Mouse (Mus musculus) intestine, postnatal 0 days (tissue): ENCODE results near the gene Gsk3a. TPM values are rescaled to one million over a fixed set of nuclear protein-coding genes. Genes with fewer than 3 reads are reported as not detected.
A peak's percentile ranks its signal among the peaks of the same experiment; 100 is the strongest.

Experiments
- ATAC-seq: fragments of 200-750 bp; cut with Nextera tagmentation; 2 replicates; pipeline ENCODE4 v1.8.0; 2017; ENCODE audit warnings: mild to moderate bottlenecking, moderate TSS enrichment, moderate library complexity
- H3K27ac ChIP-seq: fragments of 300-500 bp; sonication (generic); 2 replicates; pipeline ENCODE4 v1.5.1; 2014; ENCODE audit warnings: mild to moderate bottlenecking, low read depth, low read length, moderate library complexity
- H3K27me3 ChIP-seq: fragments of 300-500 bp; sonication (generic); replicated peaks from 2 replicates; pipeline ENCODE4 v1.6.1; 2014; ENCODE audit warnings: low read length, mixed read lengths; ENCODE audit not compliant: control insufficient read depth, insufficient read depth
- H3K36me3 ChIP-seq: fragments of 300-500 bp; sonication (generic); 2 replicates; pipeline ENCODE4 v1.6.1; 2014; ENCODE audit warnings: mild to moderate bottlenecking, moderate library complexity; ENCODE audit not compliant: control insufficient read depth, insufficient read depth
- H3K4me1 ChIP-seq: fragments of 300-500 bp; sonication (generic); replicated peaks from 2 replicates; pipeline ENCODE4 v1.6.1; 2014; ENCODE audit warnings: antibody characterized with exemption, low read length, mixed read lengths; ENCODE audit not compliant: control insufficient read depth, insufficient read depth
- H3K4me2 ChIP-seq: fragments of 300-500 bp; sonication (generic); replicated peaks from 2 replicates; pipeline ENCODE4 v1.6.1; 2014; ENCODE audit warnings: low read depth, mild to moderate bottlenecking, moderate library complexity
- H3K4me3 ChIP-seq: fragments of 300-500 bp; sonication (generic); 2 replicates; pipeline ENCODE4 v1.5.1; 2014; ENCODE audit warnings: low read depth, low read length
- H3K9ac ChIP-seq: fragments of 300-500 bp; sonication (generic); 2 replicates; pipeline ENCODE4 v1.6.1; 2014; ENCODE audit warnings: mild to moderate bottlenecking, low read depth, low read length
- H3K9me3 ChIP-seq: fragments of 300-500 bp; sonication (generic); 2 replicates; pipeline ENCODE4 v1.6.1; 2016; ENCODE audit warnings: mixed run types; ENCODE audit not compliant: control insufficient read depth
- CTCF ChIP-seq: sonication (generic); IDR thresholded peaks from 2 replicates; pipeline ENCODE4 v1.5.1; 2016; ENCODE audit warnings: low read depth, mild to moderate bottlenecking, control low read depth, antibody characterized with exemption, moderate library complexity
- WGBS: fragments of 180-500 bp; shearing (Covaris S2); extraction: QIAGEN DNeasy Blood & Tissue Kit; methylation state at CpG from one replicate; pipeline ENCODE4 v1.1.7; 2014; 5-methylcytosine and 5-hydroxymethylcytosine counted together
- polyA plus RNA-seq: library from polyadenylated mRNA; unstranded; fragments of >200 nt; fragmentation: Nextera tagmentation; extraction: Ambion mirVana; gene quantifications from 2 replicates; pipeline ENCODE4 v1.2.1, GENCODE M21; 2015

Gene Gsk3a
- polyA plus RNA-seq, 1 experiment from 2014 or later: 9.7 TPM

GRCm38 (mm10) chr7:25210482-25210881, 27.2 kb downstream of the Gsk3a start:
- no peak for TF ChIP-seq CTCF
- no peak overlapping the region for H3K4me3 ChIP-seq
- no peak overlapping the region for H3K9ac ChIP-seq
- H3K9me3 ChIP-seq: no peaks in the 10 kb centered on the region
- no peak overlapping the region for H3K4me2 ChIP-seq
- H3K4me1 ChIP-seq: no peaks in the 10 kb centered on the region; the same call in 1 of the 2 replicates
- 86% methylated on average over 4 of the region's 4 CpGs for WGBS
- H3K27ac ChIP-seq: no peak overlapping the region
- peaks cover 49% of the 10 kb centered on the region; the same call in 1 of the 2 replicates for H3K36me3 ChIP-seq
- no peaks in the 10 kb centered on the region for H3K27me3 ChIP-seq
- ATAC-seq: no peak

DNA sequence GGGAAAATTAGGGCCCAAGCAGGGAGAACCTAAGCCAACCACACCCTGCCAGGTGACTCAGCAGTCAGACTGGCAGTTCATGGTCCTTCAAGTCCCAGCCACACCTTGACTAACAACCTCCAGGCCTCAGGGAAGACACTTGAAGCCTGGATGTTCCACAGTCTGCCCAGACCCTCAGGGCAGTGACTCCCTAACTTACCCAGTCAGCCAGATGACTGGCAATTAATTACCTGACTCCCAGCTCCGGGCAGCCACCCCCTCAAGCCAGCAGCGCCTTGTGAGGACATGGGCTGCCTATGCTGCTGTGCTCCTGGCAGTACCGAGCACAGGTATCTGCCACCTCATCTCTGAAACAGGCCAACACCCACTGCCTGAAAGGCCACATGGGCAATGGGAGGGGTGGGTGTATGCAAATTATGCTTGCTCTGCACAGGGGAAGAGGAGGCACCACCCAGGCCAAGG, 28.5 kb downstream of the Gsk3a start:
- no peaks in the 10 kb centered on the region for H3K9me3 ChIP-seq
- TF ChIP-seq CTCF: no peak
- H3K4me2 ChIP-seq: no peak overlapping the region
- H3K36me3 ChIP-seq: peaks cover 47% of the 10 kb centered on the region; the same call in 1 of the 2 replicates
- H3K4me1 ChIP-seq: no peaks in the 10 kb centered on the region; the same call in 1 of the 2 replicates
- H3K27me3 ChIP-seq: no peaks in the 10 kb centered on the region
- ATAC-seq: peak; percentile 60
- H3K4me3 ChIP-seq: no peak overlapping the region
- H3K27ac ChIP-seq: no peak overlapping the region
- WGBS: 37% methylated on average over 3 of the region's 3 CpGs
- H3K9ac ChIP-seq: no peak overlapping the region

- Histone ChIP-seq H3K4me1 (no peaks in the 10 kb centered on the region; the same call in 1 of the 2 replicates), H3K9me3 (no peaks in the 10 kb centered on the region), H3K36me3 (peaks cover 60% of the 10 kb centered on the region; the same call in 1 of the 2 replicates), H3K27me3 (no peaks in the 10 kb centered on the region), H3K9ac (no peak overlapping the region), H3K27ac (peak overlapping the region; percentile 41; the same call in 1 of the 2 replicates), H3K4me2 (no peak overlapping the region), H3K4me3 (no peak overlapping the region)
- TF ChIP-seq CTCF: no peak
- ATAC-seq: peak; percentile 48
- WGBS: 57% methylated on average over 16 of the region's 16 CpGs
These were observed 31.4 kb downstream of the Gsk3a start for GRCm38 (mm10) chr7:25206094-25206830.

DNA sequence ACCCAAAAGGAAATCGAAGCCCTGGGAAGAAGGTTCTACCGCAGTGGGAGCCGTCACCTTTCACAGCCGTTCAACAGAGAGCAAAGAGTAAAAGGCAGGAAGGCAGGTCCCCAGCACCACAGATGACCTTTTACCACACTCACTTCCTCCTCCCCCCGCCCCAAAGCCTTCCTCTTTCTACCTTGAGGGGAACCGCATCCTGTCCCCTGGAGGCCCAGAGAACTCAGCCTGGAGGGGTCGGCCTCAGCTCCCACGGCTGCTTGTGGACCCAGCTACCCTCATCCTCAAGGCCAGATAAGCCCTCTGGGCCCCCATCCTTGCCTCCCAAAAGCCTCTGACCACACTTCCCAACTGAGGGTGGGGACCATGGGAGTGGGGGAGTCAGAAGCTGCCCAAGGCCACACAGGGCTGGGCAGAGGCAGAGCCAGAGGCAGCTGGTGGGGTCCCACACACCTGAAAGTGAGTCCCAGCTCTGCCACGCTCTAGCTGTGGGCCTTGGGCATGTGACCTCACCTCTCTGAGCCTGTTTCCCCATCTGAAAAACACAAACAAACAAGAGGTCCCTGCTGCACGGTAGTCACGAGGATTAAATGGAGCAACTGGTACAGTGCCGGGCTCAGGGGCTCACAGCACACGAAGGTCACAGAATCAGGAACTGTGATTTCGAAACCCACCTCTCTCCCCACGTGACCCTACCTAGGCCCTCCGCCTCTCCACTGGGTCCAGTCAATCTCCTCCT, 32.1 kb downstream of the Gsk3a start:
- no peak for TF ChIP-seq CTCF
- no peaks in the 10 kb centered on the region for H3K9me3 ChIP-seq
- H3K9ac ChIP-seq: no peak overlapping the region
- ATAC-seq: no peak
- WGBS: 53% methylated on average over 16 of the region's 16 CpGs
- H3K27me3 ChIP-seq: no peaks in the 10 kb centered on the region
- no peak overlapping the region; the same call in 1 of the 2 replicates for H3K4me2 ChIP-seq
- H3K36me3 ChIP-seq: peaks cover 53% of the 10 kb centered on the region; the same call in 1 of the 2 replicates
- no peak overlapping the region; the same call in 1 of the 2 replicates for H3K27ac ChIP-seq
- no peaks in the 10 kb centered on the region; the same call in 1 of the 2 replicates for H3K4me1 ChIP-seq
- no peak overlapping the region for H3K4me3 ChIP-seq

- H3K9me3 ChIP-seq: no peaks in the 10 kb centered on the region
- H3K4me2 ChIP-seq: no peak overlapping the region
- WGBS: 84% methylated on average over 20 of the region's 20 CpGs
- no peak for TF ChIP-seq CTCF
- no peak overlapping the region for H3K4me3 ChIP-seq
- H3K4me1 ChIP-seq: no peaks in the 10 kb centered on the region
- H3K27ac ChIP-seq: no peak overlapping the region
- no peaks in the 10 kb centered on the region for H3K27me3 ChIP-seq
- no peak overlapping the region for H3K9ac ChIP-seq
- no peak for ATAC-seq
- H3K36me3 ChIP-seq: peaks cover 43% of the 10 kb centered on the region; the same call in 1 of the 2 replicates
These were observed 34.0 kb downstream of the Gsk3a start for GRCm38 (mm10) chr7:25203624-25204023.

- Histone ChIP-seq H3K27me3 (no peaks in the 10 kb centered on the region), H3K4me3 (no peak overlapping the region), H3K4me2 (no peak overlapping the region), H3K27ac (no peak overlapping the region), H3K9ac (no peak overlapping the region), H3K4me1 (0 out of 2 replicates have a peak, but pooled peaks cover 2% of the 10 kb centered on the region), H3K36me3 (peaks cover 7% of the 10 kb centered on the region; the same call in 1 of the 2 replicates), H3K9me3 (no peaks in the 10 kb centered on the region)
- no peak for TF ChIP-seq CTCF
- ATAC-seq: peak; percentile 93
- WGBS: 30% methylated on average over 10 of the region's 10 CpGs
These were observed 40.1 kb downstream of the Gsk3a start for GRCm38 (mm10) chr7:25197384-25198018.
